Mouse (Mus musculus): ENCODE data around the gene 1700001O22Rik. TPM values are rescaled to one million over a fixed set of nuclear protein-coding genes. Genes with fewer than 3 reads are reported as not detected.

The 1700001O22Rik gene
- 12.9 TPM for polyA plus RNA-seq (2017; shearing (Covaris generic))

DNA sequence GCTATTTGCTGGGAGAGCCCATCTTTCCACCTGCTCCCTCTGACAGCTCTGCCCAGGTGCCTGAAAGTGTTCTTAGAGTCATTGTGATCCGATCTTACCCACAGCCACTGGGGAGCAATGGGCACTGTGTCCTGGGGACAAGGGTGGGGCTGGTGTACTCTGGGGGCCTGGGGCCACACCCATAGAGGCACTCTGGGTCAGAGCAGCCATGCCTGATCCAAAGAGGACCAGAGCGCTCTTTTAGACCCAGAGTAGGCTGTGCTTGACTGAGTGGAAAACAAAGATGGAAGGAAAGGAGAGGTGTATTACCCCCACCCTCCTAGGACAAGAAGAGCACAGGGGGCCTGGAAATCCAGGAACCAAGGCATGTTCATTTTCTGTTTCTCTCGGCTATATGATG lies at the start of gene 1700001O22Rik:
TSS of gene 1700001O22Rik (minus strand) at position 58 of the 400 bp plus-strand sequence.

DNA sequence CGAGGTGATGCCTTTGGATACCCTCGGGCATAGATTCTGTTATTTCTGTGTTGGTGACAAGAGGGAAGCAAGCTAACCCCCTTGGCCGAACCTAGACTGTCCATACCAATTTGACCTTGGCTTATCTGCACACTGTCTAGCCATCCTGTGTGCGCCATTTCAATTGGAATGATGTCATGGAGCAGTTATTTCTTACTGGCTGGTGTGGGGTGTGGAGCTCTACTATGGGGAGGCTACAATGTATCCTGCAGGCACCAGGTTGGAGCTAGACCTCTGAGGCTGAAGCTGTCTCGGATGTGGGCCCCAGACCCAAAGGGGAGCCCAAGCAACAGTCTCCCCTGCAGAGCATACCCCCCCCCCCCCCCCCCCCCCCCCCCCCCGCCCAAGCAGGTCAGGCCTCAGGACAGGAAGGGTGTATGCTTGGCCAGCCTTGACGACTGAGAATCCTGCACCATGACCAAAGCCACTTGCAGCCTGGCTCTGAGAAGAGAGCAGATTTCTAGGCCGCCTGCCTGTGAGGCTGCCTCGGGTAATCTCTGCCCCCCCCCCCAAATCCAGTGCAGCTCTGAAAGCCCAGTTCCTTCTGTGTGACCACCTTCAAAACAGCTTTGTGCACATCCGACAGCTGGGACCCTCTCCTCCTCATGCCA lies 31.0 kb upstream of the 1700001O22Rik start, which contains the start of gene Prrx2:
TSS of gene Prrx2 (plus strand) at position 600 of the 650 bp plus-strand sequence.

GRCm38 (mm10) chr2:30830283-30830795 lies 26.9 kb upstream of the 1700001O22Rik start, which contains the start of gene Asb6:
Gene Asb6, minus strand, starts transcription at chr2:30830333.

GRCm38 (mm10) chr2:30807648-30808295 lies 4.3 kb upstream of the 1700001O22Rik start, which contains the start of gene Ntmt1:
Gene Ntmt1, plus strand, starts transcription at chr2:30807826.

Other genes starting within 250 kb of the 1700001O22Rik start
- gene Cstad, start 208.6 kb downstream of the 1700001O22Rik start, polyA plus RNA-seq (2017; shearing (Covaris generic)) = 1.4 TPM
- 27.2 TPM for gene Ntmt1, start 4.2 kb upstream of the 1700001O22Rik start, polyA plus RNA-seq (2017; shearing (Covaris generic))
- 43.5 TPM for gene Asb6, start 26.7 kb upstream of the 1700001O22Rik start, polyA plus RNA-seq (2017; shearing (Covaris generic))
- gene Prrx2, start 31.3 kb upstream of the 1700001O22Rik start, polyA plus RNA-seq (2017; shearing (Covaris generic)) = not detected
- 0.27 TPM for gene Ptges, start 126.2 kb upstream of the 1700001O22Rik start, polyA plus RNA-seq (2017; shearing (Covaris generic))
- 36.3 TPM for gene Tor1b, start 149.3 kb upstream of the 1700001O22Rik start, polyA plus RNA-seq (2017; shearing (Covaris generic))
- gene Tor1a, start 164.3 kb upstream of the 1700001O22Rik start, polyA plus RNA-seq (2017; shearing (Covaris generic)) = 74.5 TPM
- 69.6 TPM for gene BC005624, start 178.5 kb upstream of the 1700001O22Rik start, polyA plus RNA-seq (2017; shearing (Covaris generic))
- gene Usp20, start 178.6 kb upstream of the 1700001O22Rik start, polyA plus RNA-seq (2017; shearing (Covaris generic)) = 25.2 TPM

Measured in effector memory CD4-positive, alpha-beta T cell, adult 7 months (primary cell).